Mouse (Mus musculus) lung, postnatal 0 days (tissue): ENCODE results near the gene Glb1l. TPM values are rescaled to one million over a fixed set of nuclear protein-coding genes. Genes with fewer than 3 reads are reported as not detected.
A peak's percentile ranks its signal among the peaks of the same experiment; 100 is the strongest.

Experiments used
- ATAC-seq: fragments of 200-750 bp; cut with Nextera tagmentation; 2 replicates; pipeline ENCODE4 v1.8.0; 2017; ENCODE audit warnings: moderate library complexity
- DNase-seq: peaks from one replicate; pipeline ENCODE4 v3.0.0-alpha.2; 2016; ENCODE audit warnings: low spot score
- H3K27ac ChIP-seq: fragments of 300-500 bp; sonication (generic); 2 replicates; pipeline ENCODE4 v1.5.1; 2014; ENCODE audit warnings: antibody characterized with exemption, mild to moderate bottlenecking, low read length, mixed read lengths
- H3K27me3 ChIP-seq: fragments of 300-500 bp; sonication (generic); replicated peaks from 2 replicates; pipeline ENCODE4 v1.6.1; 2014; ENCODE audit warnings: low read length, mixed read lengths; ENCODE audit not compliant: insufficient read depth
- H3K36me3 ChIP-seq: fragments of 300-500 bp; sonication (generic); 2 replicates; pipeline ENCODE4 v1.6.1; 2014; ENCODE audit warnings: low read length, mixed read lengths; ENCODE audit not compliant: insufficient read depth
- H3K4me1 ChIP-seq: fragments of 300-500 bp; sonication (generic); 2 replicates; pipeline ENCODE4 v1.6.1; 2014; ENCODE audit warnings: antibody characterized with exemption, low read depth, low read length, mixed read lengths; ENCODE audit not compliant: insufficient read depth
- H3K4me2 ChIP-seq: fragments of 300-500 bp; sonication (generic); replicated peaks from 2 replicates; pipeline ENCODE4 v1.6.1; 2014; ENCODE audit warnings: low read depth, mild to moderate bottlenecking, low read length, moderate library complexity, mixed read lengths
- H3K4me3 ChIP-seq: fragments of 300-500 bp; sonication (generic); 2 replicates; pipeline ENCODE4 v1.5.1; 2014; ENCODE audit warnings: low read depth, low read length
- H3K9ac ChIP-seq: fragments of 300-500 bp; sonication (generic); replicated peaks from 2 replicates; pipeline ENCODE4 v1.6.1; 2014; ENCODE audit warnings: low read depth, mild to moderate bottlenecking
- H3K9me3 ChIP-seq: fragments of 300-500 bp; sonication (generic); 2 replicates; pipeline ENCODE4 v1.6.1; 2016; ENCODE audit warnings: low read length, mixed read lengths
- CTCF ChIP-seq: IDR thresholded peaks from 2 replicates; pipeline ENCODE4 v1.5.1; 2016; ENCODE audit warnings: antibody characterized with exemption, mild to moderate bottlenecking
- EP300 ChIP-seq: IDR thresholded peaks from 2 replicates; pipeline ENCODE4 v1.6.1; 2016; ENCODE audit warnings: antibody characterized with exemption, mild to moderate bottlenecking, control low read depth
- WGBS: fragments of 180-500 bp; shearing (Covaris S2); extraction: QIAGEN DNeasy Blood & Tissue Kit; methylation state at CpG from one replicate; pipeline ENCODE4 v1.1.7; 2014; 5-methylcytosine and 5-hydroxymethylcytosine counted together
- polyA plus RNA-seq: library from polyadenylated mRNA; unstranded; fragments of >200 nt; fragmentation: Nextera tagmentation; extraction: Ambion mirVana; gene quantifications from 2 replicates; pipeline ENCODE4 v1.2.1, GENCODE M21; 2015

Gene Glb1l
- polyA plus RNA-seq, 1 experiment from 2014 or later: 8.6 TPM

DNA sequence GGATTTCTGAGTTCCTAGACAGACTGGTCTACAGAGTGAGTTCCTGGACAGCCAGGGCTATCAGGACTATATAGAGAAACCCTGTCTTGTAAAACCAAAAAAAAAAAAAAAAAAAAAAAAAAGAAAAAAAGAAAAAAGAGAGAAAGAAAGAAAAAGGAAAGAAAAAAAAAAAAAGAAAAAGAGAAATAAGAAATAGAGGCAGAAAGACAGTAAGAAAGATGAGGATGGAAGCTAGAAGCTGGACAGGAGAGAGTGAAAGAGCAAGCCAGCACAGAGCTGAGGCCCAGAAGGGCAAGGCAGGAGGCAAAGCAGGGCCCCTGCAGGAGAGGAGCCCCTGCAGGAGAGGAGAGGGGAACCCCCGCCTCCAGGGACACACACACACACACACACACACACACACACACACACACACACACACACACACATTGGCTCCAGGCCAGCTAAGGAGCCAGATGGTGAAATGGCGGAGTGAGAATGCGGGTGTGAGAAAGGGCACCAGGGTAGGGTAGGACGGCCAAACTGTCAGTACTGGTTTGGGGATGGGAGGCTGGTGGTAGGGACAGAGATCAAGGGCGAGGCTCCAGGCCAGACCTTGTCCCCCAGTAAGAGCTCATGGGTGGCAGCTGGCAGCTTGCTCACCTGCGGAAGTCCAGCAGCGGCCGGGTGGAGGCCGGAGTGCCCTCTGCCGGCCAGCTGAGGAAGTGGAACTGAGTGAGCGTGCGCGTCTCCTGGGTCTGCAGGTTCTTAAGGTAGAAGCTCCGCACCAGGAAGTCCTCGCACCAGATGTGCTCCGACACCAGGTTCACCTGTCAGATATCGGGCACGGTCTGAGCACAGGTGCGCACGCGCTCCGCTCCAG lies 40.7 kb upstream of the Glb1l start:
- peaks cover 8% of the 10 kb centered on the region; the same call in 1 of the 2 replicates for H3K4me1 ChIP-seq
- no peak for TF ChIP-seq EP300
- peak; percentile 92 for TF ChIP-seq CTCF
- H3K27ac ChIP-seq: no peak overlapping the region
- H3K9me3 ChIP-seq: no peaks in the 10 kb centered on the region
- ATAC-seq (peak; percentile 66), DNase-seq (peak; percentile 90)
- no peak overlapping the region for H3K4me3 ChIP-seq
- no peaks in the 10 kb centered on the region; the same call in 1 of the 2 replicates for H3K36me3 ChIP-seq
- H3K27me3 ChIP-seq: no peaks in the 10 kb centered on the region
- WGBS: 4% methylated on average over 21 of the region's 22 CpGs
- H3K9ac ChIP-seq: no peak overlapping the region
- peak overlapping the region; percentile 40 for H3K4me2 ChIP-seq

DNA sequence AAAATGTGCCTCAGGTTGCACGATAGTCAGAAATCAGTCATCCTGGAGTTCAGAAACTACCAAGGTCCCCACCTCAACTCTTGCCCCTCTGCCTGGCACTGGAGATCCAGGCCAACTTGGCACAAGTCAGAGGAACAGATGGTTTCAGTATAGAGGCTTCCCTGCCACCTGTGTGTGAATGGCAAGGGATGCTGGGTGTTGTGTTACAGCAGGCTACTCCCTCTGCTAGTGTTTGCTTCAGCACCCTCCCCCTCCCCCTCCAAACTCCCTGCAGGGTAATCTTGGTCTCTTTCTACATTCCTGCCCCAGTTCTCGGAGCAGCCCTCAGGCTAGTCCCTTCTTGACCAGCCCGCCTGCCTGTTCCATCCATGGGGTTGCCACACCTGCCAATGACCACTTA lies 39.9 kb upstream of the Glb1l start:
- WGBS: 61% methylated on average over 3 of the region's 3 CpGs

DNA sequence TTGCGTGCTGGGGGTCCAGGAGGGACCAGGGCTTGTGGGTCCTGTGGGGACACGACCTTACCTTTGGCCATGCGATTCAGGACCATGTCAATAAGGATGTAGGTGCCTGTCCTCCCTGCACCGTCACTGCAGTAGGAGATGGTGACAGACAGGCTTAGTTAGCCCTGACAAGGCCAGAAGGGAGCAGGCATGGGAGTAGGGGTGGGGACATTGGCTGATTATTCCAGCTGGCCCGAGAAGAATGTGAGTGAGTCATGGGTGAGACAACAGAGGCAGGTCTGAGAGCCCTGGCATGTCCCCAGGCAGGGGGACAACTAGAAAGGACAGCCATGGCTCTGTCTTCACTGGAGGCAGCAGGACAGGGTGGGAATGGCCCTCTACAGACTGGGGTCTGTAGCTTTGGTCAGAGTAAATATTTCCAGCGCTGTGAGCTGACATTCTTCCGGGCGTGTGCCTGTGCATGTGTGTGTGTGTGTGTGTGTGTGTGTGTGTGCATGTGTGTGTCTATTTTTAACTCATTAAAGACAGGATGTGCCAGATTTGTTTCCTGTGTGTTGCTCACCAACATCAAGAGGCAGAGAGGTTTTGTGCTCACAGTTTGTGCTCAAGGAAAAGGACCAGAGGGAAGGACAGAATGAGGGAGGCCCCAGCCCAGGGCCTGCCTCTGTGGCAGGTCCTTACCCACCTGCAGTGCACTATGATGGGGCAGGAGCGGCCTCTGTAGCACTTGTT lies 37.6 kb upstream of the Glb1l start:
- Histone ChIP-seq H3K27ac (peak overlapping the region; percentile 79), H3K36me3 (no peaks in the 10 kb centered on the region; the same call in 1 of the 2 replicates), H3K9me3 (no peaks in the 10 kb centered on the region), H3K4me2 (no peak overlapping the region), H3K9ac (peak overlapping the region; percentile 2), H3K27me3 (no peaks in the 10 kb centered on the region), H3K4me3 (no peak overlapping the region), H3K4me1 (peaks cover 8% of the 10 kb centered on the region; the same call in 1 of the 2 replicates)
- peak; percentile 65 for TF ChIP-seq EP300
- no peak for TF ChIP-seq CTCF
- 24% methylated on average over 9 of the region's 9 CpGs for WGBS
- ATAC-seq: peak; percentile 84
- peak; percentile 90 for DNase-seq

More for the DNA sequence above, 39.9 kb upstream of the Glb1l start:
- ATAC-seq (no peak), DNase-seq (no peak)
- TF ChIP-seq CTCF: no peak
- TF ChIP-seq EP300: no peak
- Histone ChIP-seq H3K4me2 (no peak overlapping the region), H3K27ac (no peak overlapping the region), H3K27me3 (no peaks in the 10 kb centered on the region), H3K9me3 (no peaks in the 10 kb centered on the region), H3K9ac (no peak overlapping the region), H3K36me3 (no peaks in the 10 kb centered on the region; the same call in 1 of the 2 replicates), H3K4me3 (no peak overlapping the region), H3K4me1 (peaks cover 8% of the 10 kb centered on the region; the same call in 1 of the 2 replicates)

DNA sequence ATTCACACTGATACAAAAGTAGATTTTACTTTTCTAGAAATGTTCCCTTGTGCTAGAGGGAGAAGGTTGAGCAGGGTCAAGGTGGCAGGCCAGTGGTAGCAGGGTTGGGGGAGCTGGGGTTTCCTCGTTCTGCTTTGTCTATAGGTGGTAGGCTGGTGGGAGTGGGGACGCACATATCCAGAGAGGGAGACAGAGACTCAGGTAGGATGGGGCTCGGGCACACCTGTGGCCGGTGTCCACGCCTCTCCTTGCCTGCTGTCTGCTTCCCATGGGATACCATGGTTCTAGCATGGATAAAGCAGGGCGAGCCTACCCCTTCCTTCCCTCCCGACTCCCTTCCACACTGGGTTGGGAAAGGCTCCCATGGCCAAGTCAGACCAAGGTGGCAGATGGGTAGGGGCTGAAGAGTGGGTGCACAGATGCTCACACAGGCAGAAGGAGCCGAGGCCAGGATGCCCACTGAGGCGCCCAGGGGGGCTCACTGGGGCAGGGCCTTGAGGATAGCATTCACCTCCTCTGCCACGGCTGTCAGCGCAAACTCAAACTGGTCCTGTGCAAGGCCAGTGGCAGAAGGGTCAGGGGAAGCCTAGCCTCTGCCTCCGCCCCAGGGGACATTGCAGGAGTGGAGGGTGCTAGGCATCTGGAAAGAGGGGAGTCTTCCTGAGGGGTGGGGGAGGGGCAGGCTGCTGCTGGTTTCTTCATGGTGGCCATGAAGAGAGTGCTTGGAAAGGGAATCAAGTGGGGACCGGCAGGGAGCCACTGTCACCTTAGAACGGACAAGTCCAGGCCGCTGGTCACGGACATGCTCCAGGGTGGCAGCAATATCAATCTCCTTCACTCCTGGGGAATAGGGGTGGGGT lies 36.7 kb upstream of the Glb1l start:
- Histone ChIP-seq H3K27me3 (no peaks in the 10 kb centered on the region), H3K4me3 (no peak overlapping the region), H3K4me1 (peaks cover 8% of the 10 kb centered on the region; the same call in 1 of the 2 replicates), H3K36me3 (no peaks in the 10 kb centered on the region; the same call in 1 of the 2 replicates), H3K4me2 (no peak overlapping the region), H3K27ac (peak overlapping the region; percentile 79; the same call in 1 of the 2 replicates), H3K9me3 (no peaks in the 10 kb centered on the region), H3K9ac (peak overlapping the region; percentile 2)
- DNase-seq (no peak), ATAC-seq (no peak)
- TF ChIP-seq CTCF: no peak
- 81% methylated on average over 16 of the region's 16 CpGs for WGBS

DNA sequence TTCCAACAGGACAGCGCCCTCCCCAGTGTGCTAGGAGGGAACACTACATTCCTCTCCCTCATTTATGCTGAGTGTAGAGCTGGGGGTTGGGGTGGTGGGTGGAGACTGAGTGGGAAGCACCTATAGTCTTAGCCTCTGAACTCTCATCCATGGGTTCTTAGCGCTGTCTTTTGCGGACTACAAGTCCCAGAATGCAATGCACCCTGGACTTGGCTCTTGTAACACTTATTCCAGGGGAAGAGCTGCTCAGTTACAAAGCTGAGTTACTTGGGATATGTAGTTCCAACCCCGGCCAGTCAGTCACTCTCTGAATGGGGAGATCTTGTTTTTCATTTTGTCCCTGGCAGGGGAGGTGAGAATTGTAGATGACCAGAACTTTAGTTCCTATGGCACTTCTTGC lies 34.2 kb upstream of the Glb1l start:
- no peak overlapping the region for H3K4me2 ChIP-seq

More for the DNA sequence above, 34.2 kb upstream of the Glb1l start:
- Histone ChIP-seq H3K36me3 (no peaks in the 10 kb centered on the region; the same call in 1 of the 2 replicates), H3K27ac (no peak overlapping the region), H3K4me1 (peaks cover 8% of the 10 kb centered on the region; the same call in 1 of the 2 replicates), H3K9me3 (no peaks in the 10 kb centered on the region), H3K4me3 (no peak overlapping the region), H3K27me3 (no peaks in the 10 kb centered on the region), H3K9ac (no peak overlapping the region)
- DNase-seq (peak; percentile 84), ATAC-seq (peak; percentile 76)
- TF ChIP-seq EP300 (no peak), CTCF (peak; percentile 37)
- WGBS: 29% methylated on average over 4 of the region's 4 CpGs
